Mouse (Mus musculus) retina, postnatal 7 days (tissue): ENCODE results near the gene Slc35e3.
"Not testable (repeated sequence)": the region's sequence is repeated elsewhere in the genome, so short reads cannot be mapped to it uniquely, and the experiment has no call there.

Experiments
- DNase-seq: peaks from one replicate; pipeline ENCODE4 v3.0.0-alpha.2; 2012; ENCODE audit warnings: low read depth, low spot score

The Slc35e3 gene

GRCm38 (mm10) chr10:117749787-117750343 is 3.7 kb upstream of the Slc35e3 start:
- no peak for DNase-seq

GRCm38 (mm10) chr10:117749050-117749686 is 3.0 kb upstream of the Slc35e3 start:
- no peak for DNase-seq

- no peak for DNase-seq
Observed at GRCm38 (mm10) chr10:117748276-117749049, 2.3 kb upstream of the Slc35e3 start.

GRCm38 (mm10) chr10:117747711-117748110 is 1.5 kb upstream of the Slc35e3 start:
- DNase-seq = no peak

- DNase-seq = not testable (repeated sequence)
Observed at GRCm38 (mm10) chr10:117745570-117746296, 432 bp downstream of the Slc35e3 start.

GRCm38 (mm10) chr10:117743917-117744316 is 2.2 kb downstream of the Slc35e3 start:
- no peak for DNase-seq

GRCm38 (mm10) chr10:117743182-117743581 is 3.0 kb downstream of the Slc35e3 start:
- no peak for DNase-seq

- DNase-seq = no peak
Observed at GRCm38 (mm10) chr10:117742618-117743017, 3.5 kb downstream of the Slc35e3 start.

- no peak for DNase-seq
Observed at GRCm38 (mm10) chr10:117741698-117742475, 4.3 kb downstream of the Slc35e3 start.

- DNase-seq = no peak
Observed at GRCm38 (mm10) chr10:117740921-117741320, 5.2 kb downstream of the Slc35e3 start.

GRCm38 (mm10) chr10:117740171-117740570 is 6.0 kb downstream of the Slc35e3 start:
- DNase-seq = no peak

GRCm38 (mm10) chr10:117739648-117739948 is 6.6 kb downstream of the Slc35e3 start:
- no peak for DNase-seq

GRCm38 (mm10) chr10:117738928-117739647 is 7.1 kb downstream of the Slc35e3 start:
- no peak for DNase-seq

GRCm38 (mm10) chr10:117738140-117738921 is 7.8 kb downstream of the Slc35e3 start:
- DNase-seq = no peak

GRCm38 (mm10) chr10:117737498-117737897 is 8.7 kb downstream of the Slc35e3 start:
- not testable (repeated sequence) for DNase-seq

- no peak for DNase-seq
Observed at GRCm38 (mm10) chr10:117737075-117737474, 9.1 kb downstream of the Slc35e3 start.

GRCm38 (mm10) chr10:117736573-117736972 is 9.6 kb downstream of the Slc35e3 start:
- DNase-seq = no peak

- DNase-seq = not testable (repeated sequence)
Observed at GRCm38 (mm10) chr10:117735396-117735795, 10.8 kb downstream of the Slc35e3 start.

GRCm38 (mm10) chr10:117734104-117734852 is 11.9 kb downstream of the Slc35e3 start:
- not testable (repeated sequence) for DNase-seq
